Mouse (Mus musculus) midbrain, embryonic 11.5 days (tissue): ENCODE data around the gene Plxna2. TPM values are rescaled to one million over a fixed set of nuclear protein-coding genes. Genes with fewer than 3 reads are reported as not detected.
A peak's percentile ranks its signal among the peaks of the same experiment; 100 is the strongest.

ENCODE experiments used
- ATAC-seq: fragments of 200-750 bp; cut with Nextera tagmentation; 2 replicates; pipeline ENCODE4 v1.8.0; 2017; ENCODE audit warnings: moderate TSS enrichment, moderate library complexity; ENCODE audit not compliant: low FRiP score
- DNase-seq: peaks from one replicate; pipeline ENCODE4 v3.0.0; 2015; ENCODE audit warnings: low spot score; ENCODE audit errors: missing footprints
- H3K27ac ChIP-seq: fragments of 300-500 bp; sonication (generic); 2 replicates; pipeline ENCODE4 v1.5.1; 2014; ENCODE audit warnings: low read depth, low read length
- H3K27me3 ChIP-seq: fragments of 300-500 bp; sonication (generic); 2 replicates; pipeline ENCODE4 v1.6.1; 2014; ENCODE audit warnings: mild to moderate bottlenecking, low read length, moderate library complexity, mixed read lengths; ENCODE audit not compliant: control insufficient read depth, insufficient read depth
- H3K36me3 ChIP-seq: fragments of 300-500 bp; sonication (generic); 2 replicates; pipeline ENCODE4 v1.6.1; 2014; ENCODE audit warnings: mild to moderate bottlenecking, low read length, moderate library complexity, mixed read lengths; ENCODE audit not compliant: control insufficient read depth, insufficient read depth
- H3K4me1 ChIP-seq: fragments of 300-500 bp; sonication (generic); 2 replicates; pipeline ENCODE4 v1.6.1; 2014; ENCODE audit warnings: low read length; ENCODE audit not compliant: control insufficient read depth, insufficient read depth
- H3K4me2 ChIP-seq: fragments of 300-500 bp; sonication (generic); 2 replicates; pipeline ENCODE4 v1.6.1; 2014; ENCODE audit warnings: mild to moderate bottlenecking, moderate library complexity
- H3K4me3 ChIP-seq: fragments of 300-500 bp; sonication (generic); 2 replicates; pipeline ENCODE4 v1.5.1; 2014; ENCODE audit warnings: low read depth, low read length
- H3K9ac ChIP-seq: fragments of 300-500 bp; sonication (generic); 2 replicates; pipeline ENCODE4 v1.6.1; 2014; ENCODE audit warnings: low read length
- H3K9me3 ChIP-seq: fragments of 300-500 bp; sonication (generic); 2 replicates; pipeline ENCODE4 v1.6.1; 2016; ENCODE audit warnings: low read length; ENCODE audit not compliant: control insufficient read depth
- WGBS: fragments of 180-500 bp; shearing (Covaris S2); extraction: QIAGEN DNeasy Blood & Tissue Kit; methylation state at CpG from one replicate; pipeline ENCODE4 v1.1.7; 2014; 5-methylcytosine and 5-hydroxymethylcytosine counted together
- polyA plus RNA-seq: library from polyadenylated mRNA; unstranded; fragments of >200 nt; fragmentation: Nextera tagmentation; extraction: Ambion mirVana; gene quantifications from 2 replicates; pipeline ENCODE4 v1.2.1, GENCODE M21; 2014

Gene Plxna2
- polyA plus RNA-seq, 1 experiment from 2014 or later = 10.7 TPM

- H3K9ac ChIP-seq = peak overlapping the region; percentile 85
- peaks cover 43% of the 10 kb centered on the region for H3K4me1 ChIP-seq
- H3K4me3 ChIP-seq = peak overlapping the region; percentile 79
- DNase-seq (peak; percentile 96), ATAC-seq (peak; percentile 54)
- H3K27ac ChIP-seq = peak overlapping the region; percentile 67
- H3K9me3 ChIP-seq = no peaks in the 10 kb centered on the region
- WGBS = 0% methylated on average over 46 of the region's 56 CpGs
- no peaks in the 10 kb centered on the region for H3K36me3 ChIP-seq
- peaks cover 2% of the 10 kb centered on the region; the same call in 1 of the 2 replicates for H3K27me3 ChIP-seq
- H3K4me2 ChIP-seq = peak overlapping the region; percentile 91
Observed at GRCm38 (mm10) chr1:194620245-194620991, 2.4 kb downstream of the Plxna2 start.

GRCm38 (mm10) chr1:194622174-194622573, 4.2 kb downstream of the Plxna2 start:
- peak overlapping the region; percentile 91 for H3K4me2 ChIP-seq
- 0 out of 2 replicates have a peak overlapping the region, but pooled peaks have one; percentile 33 for H3K9ac ChIP-seq
- peaks cover 2% of the 10 kb centered on the region; the same call in 1 of the 2 replicates for H3K27me3 ChIP-seq
- WGBS = 54% methylated on average over 3 of the region's 3 CpGs
- peak overlapping the region; percentile 79 for H3K4me3 ChIP-seq
- ATAC-seq = no peak
- peak; percentile 78 for DNase-seq
- H3K27ac ChIP-seq = no peak overlapping the region; the same call in 1 of the 2 replicates
- no peaks in the 10 kb centered on the region for H3K36me3 ChIP-seq
- peaks cover 52% of the 10 kb centered on the region for H3K4me1 ChIP-seq
- no peaks in the 10 kb centered on the region for H3K9me3 ChIP-seq

GRCm38 (mm10) chr1:194622677-194623076, 4.7 kb downstream of the Plxna2 start:
- H3K27ac ChIP-seq = no peak overlapping the region; the same call in 1 of the 2 replicates
- H3K27me3 ChIP-seq = peaks cover 2% of the 10 kb centered on the region; the same call in 1 of the 2 replicates
- 58% methylated on average over 2 of the region's 2 CpGs for WGBS
- peak overlapping the region; percentile 9; the same call in 1 of the 2 replicates for H3K9ac ChIP-seq
- no peak for ATAC-seq
- H3K4me1 ChIP-seq = peaks cover 53% of the 10 kb centered on the region
- no peaks in the 10 kb centered on the region for H3K36me3 ChIP-seq
- peak; percentile 85 for DNase-seq
- peak overlapping the region; percentile 91 for H3K4me2 ChIP-seq
- H3K4me3 ChIP-seq = peak overlapping the region; percentile 79
- H3K9me3 ChIP-seq = no peaks in the 10 kb centered on the region

- H3K4me3 ChIP-seq = no peak overlapping the region
- ATAC-seq (no peak), DNase-seq (peak; percentile 80)
- no peak overlapping the region for H3K27ac ChIP-seq
- 0 out of 2 replicates have a peak overlapping the region, but pooled peaks have one; percentile 2 for H3K4me2 ChIP-seq
- H3K27me3 ChIP-seq = peaks cover 2% of the 10 kb centered on the region; the same call in 1 of the 2 replicates
- no peaks in the 10 kb centered on the region for H3K9me3 ChIP-seq
- WGBS = 78% methylated on average over 3 of the region's 3 CpGs
- no peak overlapping the region for H3K9ac ChIP-seq
- peaks cover 62% of the 10 kb centered on the region for H3K4me1 ChIP-seq
- H3K36me3 ChIP-seq = no peaks in the 10 kb centered on the region
Observed at GRCm38 (mm10) chr1:194623641-194624040, 5.6 kb downstream of the Plxna2 start.

GRCm38 (mm10) chr1:194624411-194624810, 6.4 kb downstream of the Plxna2 start:
- Histone ChIP-seq H3K4me1 (peaks cover 69% of the 10 kb centered on the region), H3K27me3 (peaks cover 2% of the 10 kb centered on the region; the same call in 1 of the 2 replicates), H3K9ac (no peak overlapping the region), H3K4me2 (peak overlapping the region; percentile 17; the same call in 1 of the 2 replicates), H3K9me3 (no peaks in the 10 kb centered on the region), H3K36me3 (no peaks in the 10 kb centered on the region), H3K4me3 (no peak overlapping the region), H3K27ac (no peak overlapping the region; the same call in 1 of the 2 replicates)
- 44% methylated on average over 2 of the region's 2 CpGs for WGBS
- ATAC-seq = no peak
- peak; percentile 85 for DNase-seq

GRCm38 (mm10) chr1:194624973-194625372, 7.0 kb downstream of the Plxna2 start:
- no peak overlapping the region for H3K4me2 ChIP-seq
- peaks cover 2% of the 10 kb centered on the region; the same call in 1 of the 2 replicates for H3K27me3 ChIP-seq
- H3K4me3 ChIP-seq = no peak overlapping the region
- no peaks in the 10 kb centered on the region for H3K9me3 ChIP-seq
- no peaks in the 10 kb centered on the region for H3K36me3 ChIP-seq
- 22% methylated on average over 4 of the region's 4 CpGs for WGBS
- DNase-seq (peak; percentile 79), ATAC-seq (no peak)
- no peak overlapping the region for H3K9ac ChIP-seq
- H3K4me1 ChIP-seq = peaks cover 75% of the 10 kb centered on the region
- no peak overlapping the region for H3K27ac ChIP-seq

- peak; percentile 73 for DNase-seq
- Histone ChIP-seq H3K4me2 (no peak overlapping the region), H3K9me3 (no peaks in the 10 kb centered on the region), H3K27me3 (peaks cover 2% of the 10 kb centered on the region; the same call in 1 of the 2 replicates), H3K4me1 (peaks cover 81% of the 10 kb centered on the region), H3K9ac (no peak overlapping the region), H3K27ac (no peak overlapping the region), H3K4me3 (no peak overlapping the region), H3K36me3 (no peaks in the 10 kb centered on the region)
- no peak for ATAC-seq
- 100% methylated on average over 2 of the region's 2 CpGs for whole genome bisulfite sequencing
Observed at GRCm38 (mm10) chr1:194626109-194626508, 8.1 kb downstream of the Plxna2 start.

GRCm38 (mm10) chr1:194627286-194627685, 9.3 kb downstream of the Plxna2 start:
- peak; percentile 73 for DNase-seq
- no peak overlapping the region for H3K9ac ChIP-seq
- peaks cover 70% of the 10 kb centered on the region for H3K4me1 ChIP-seq
- ATAC-seq = no peak
- no peak overlapping the region for H3K4me2 ChIP-seq
- no peak overlapping the region for H3K27ac ChIP-seq
- no peak overlapping the region for H3K4me3 ChIP-seq
- H3K9me3 ChIP-seq = no peaks in the 10 kb centered on the region
- H3K36me3 ChIP-seq = no peaks in the 10 kb centered on the region
- no peaks in the 10 kb centered on the region for H3K27me3 ChIP-seq

- Histone ChIP-seq H3K4me3 (no peak overlapping the region), H3K27me3 (no peaks in the 10 kb centered on the region), H3K9me3 (no peaks in the 10 kb centered on the region), H3K27ac (peak overlapping the region; percentile 76), H3K4me2 (no peak overlapping the region), H3K9ac (no peak overlapping the region), H3K4me1 (peaks cover 54% of the 10 kb centered on the region), H3K36me3 (no peaks in the 10 kb centered on the region)
- peak; percentile 88 for DNase-seq
- ATAC-seq = peak; percentile 78
- WGBS = 8% methylated on average over 2 of the region's 2 CpGs
Observed at GRCm38 (mm10) chr1:194629135-194629689, 11.2 kb downstream of the Plxna2 start.
